Mouse (Mus musculus): ENCODE results near the gene Hes5. TPM values are rescaled to one million over a fixed set of nuclear protein-coding genes. Genes with fewer than 3 reads are reported as not detected.

Gene Hes5
- 1.5 TPM for total RNA-seq (2023)

GRCm38 (mm10) chr4:154960690-154961225 lies at the start of gene Hes5:
Gene Hes5 (plus strand): TSS chr4:154960923.

GRCm38 (mm10) chr4:154928395-154929087 lies 32.2 kb upstream of the Hes5 start, which contains the start of gene Tnfrsf14:
Gene Tnfrsf14 (minus strand): TSS chr4:154928563.

GRCm38 (mm10) chr4:154963901-154964580 lies 3.3 kb downstream of the Hes5 start, which contains the start of gene Pank4:
Gene Pank4 (plus strand): TSS chr4:154964123.

Other genes starting within 250 kb of the Hes5 start
- not detected for gene Ttc34, start 123.5 kb upstream of the Hes5 start, total RNA-seq (2023)
- gene Mmel1, start 91.3 kb upstream of the Hes5 start, total RNA-seq (2023) = not detected
- gene Fam213b, start 61.8 kb upstream of the Hes5 start, total RNA-seq (2023) = 1.4 TPM
- 133 TPM for gene Tnfrsf14, start 32.4 kb upstream of the Hes5 start, total RNA-seq (2023)
- gene Pank4, start 3.2 kb downstream of the Hes5 start, total RNA-seq (2023) = 105 TPM
- 0.18 TPM for gene Plch2, start 95.9 kb downstream of the Hes5 start, total RNA-seq (2023)
- gene Pex10, start 106.1 kb downstream of the Hes5 start, total RNA-seq (2023) = 10.2 TPM
- gene Rer1, start 125.5 kb downstream of the Hes5 start, total RNA-seq (2023) = 60.6 TPM
- gene Morn1, start 125.7 kb downstream of the Hes5 start, total RNA-seq (2023) = 3.8 TPM

Measured in CD8-positive naive resting alpha-beta T cell, adult 57 days (primary cell).